Mouse (Mus musculus): ENCODE measurements around the gene Tfap2a. TPM values are rescaled to one million over a fixed set of nuclear protein-coding genes. Genes with fewer than 3 reads are reported as not detected.

Tfap2a gene
- total RNA-seq (2022), result 1 to 10 TPM in 1 of 4 experiments, under 1 TPM in 3; 0.58 to 1.1 (median 0.60) TPM

GRCm38 (mm10) chr13:40738196-40738880 lies at the start of gene Tfap2a:
Gene Tfap2a (minus strand): TSS chr13:40738376.
- DNase-seq (ENCODE audit: low spot score in 2 of 2), result no peak

- DNase-seq (ENCODE audit: low spot score in 2 of 2), result no peak
Observed at GRCm38 (mm10) chr13:40784202-40784771, 46.1 kb upstream of the Tfap2a start.

DNA sequence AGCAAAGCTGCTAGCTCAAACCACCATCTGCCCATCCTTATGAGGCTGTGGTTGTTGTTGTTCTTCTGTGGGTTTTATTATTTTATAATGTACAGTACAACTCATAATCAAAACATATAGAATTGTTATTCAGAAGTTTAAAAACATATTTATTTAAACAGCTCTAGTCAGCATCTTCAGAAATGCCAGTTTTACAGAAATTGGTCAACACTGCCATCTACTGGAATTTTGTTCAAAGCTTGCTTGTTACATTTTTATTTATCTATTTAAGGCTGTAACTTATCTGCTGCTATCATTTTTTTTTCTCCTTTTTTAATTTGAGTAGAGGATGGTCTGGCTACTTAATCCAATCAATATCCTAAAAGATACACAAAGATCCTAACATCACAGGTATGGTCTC lies 19.8 kb upstream of the Tfap2a start:
- no peak for DNase-seq (ENCODE audit: low spot score in 2 of 2)

DNA sequence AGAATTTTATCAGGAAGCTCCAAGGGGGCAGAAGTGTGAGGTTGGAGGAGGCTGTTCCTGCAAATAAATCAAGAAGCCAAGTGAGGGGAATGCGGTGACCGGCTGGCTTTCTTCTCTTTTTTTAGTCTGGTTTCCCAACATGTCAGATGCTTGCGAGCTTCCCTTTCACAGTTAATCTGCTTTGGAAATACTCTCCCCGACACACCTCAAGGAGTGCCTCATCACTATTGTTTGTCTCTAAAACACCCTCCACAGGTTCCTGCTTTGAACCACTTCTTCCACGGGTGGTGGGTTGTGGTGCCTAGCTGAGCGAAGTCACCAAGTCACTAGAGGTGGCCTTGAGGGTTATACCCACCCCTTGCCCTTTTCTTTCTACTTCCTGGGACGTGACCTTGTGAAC lies 18.2 kb upstream of the Tfap2a start:
- no peak for DNase-seq (ENCODE audit: low spot score in 2 of 2)

GRCm38 (mm10) chr13:40754091-40754490 lies 15.9 kb upstream of the Tfap2a start:
- no peak for DNase-seq (ENCODE audit: low spot score in 2 of 2)

- DNase-seq (ENCODE audit: low spot score in 2 of 2), result no peak
Observed at GRCm38 (mm10) chr13:40751889-40752288, 13.7 kb upstream of the Tfap2a start.

DNA sequence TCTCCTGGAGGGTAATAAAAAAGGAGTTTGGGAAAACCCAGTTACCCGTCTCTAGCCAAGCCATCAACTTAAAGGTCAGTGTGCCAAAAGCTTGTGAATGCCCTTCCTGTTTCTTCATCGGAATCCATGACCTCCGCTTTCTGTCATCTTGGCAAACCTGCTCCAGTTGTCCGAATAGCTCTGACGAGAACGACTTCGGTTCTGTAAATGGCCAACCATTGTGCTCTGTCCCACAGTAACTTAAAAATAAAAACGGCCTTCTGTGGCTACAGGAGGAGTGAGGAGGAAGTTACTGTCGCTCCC lies 11.4 kb upstream of the Tfap2a start:
- DNase-seq (ENCODE audit: low spot score in 2 of 2), result no peak

GRCm38 (mm10) chr13:40748785-40749602 lies 10.8 kb upstream of the Tfap2a start:
- no peak for DNase-seq (ENCODE audit: low spot score in 2 of 2)

DNA sequence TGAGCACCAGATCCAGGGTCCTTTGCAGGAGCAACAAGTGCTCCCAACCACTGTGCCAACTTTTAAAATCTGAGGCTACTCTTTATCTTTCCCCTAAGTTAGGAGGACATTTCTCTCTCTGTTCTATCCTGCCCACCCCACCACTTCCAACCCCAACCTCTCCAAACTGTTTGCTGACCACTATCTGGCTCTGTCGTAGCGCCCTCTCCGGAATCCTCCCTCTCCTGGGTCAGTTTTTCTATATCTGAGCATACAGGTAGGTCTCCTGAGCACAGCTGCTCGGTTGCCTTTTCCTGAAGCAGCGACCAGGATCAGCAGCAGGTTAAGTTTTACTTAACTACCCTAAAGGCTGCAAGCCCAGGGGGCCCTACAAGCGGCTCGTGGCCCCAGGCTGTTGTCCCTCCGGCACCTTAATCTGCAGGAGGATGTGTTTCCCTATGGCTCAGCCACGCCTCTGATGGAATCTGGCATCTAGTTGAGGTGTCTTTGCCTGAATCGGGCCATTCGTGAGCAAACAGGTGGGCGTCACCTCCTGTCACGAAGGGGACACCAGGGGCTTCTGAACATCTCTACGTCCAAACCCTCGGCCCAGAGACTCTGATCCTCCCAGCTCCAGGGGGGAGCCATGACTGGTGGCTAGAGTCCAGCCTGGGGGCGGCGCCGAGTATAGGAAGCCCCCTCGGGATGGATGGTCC lies 6.1 kb upstream of the Tfap2a start:
- no peak for DNase-seq (ENCODE audit: low spot score in 2 of 2)

DNA sequence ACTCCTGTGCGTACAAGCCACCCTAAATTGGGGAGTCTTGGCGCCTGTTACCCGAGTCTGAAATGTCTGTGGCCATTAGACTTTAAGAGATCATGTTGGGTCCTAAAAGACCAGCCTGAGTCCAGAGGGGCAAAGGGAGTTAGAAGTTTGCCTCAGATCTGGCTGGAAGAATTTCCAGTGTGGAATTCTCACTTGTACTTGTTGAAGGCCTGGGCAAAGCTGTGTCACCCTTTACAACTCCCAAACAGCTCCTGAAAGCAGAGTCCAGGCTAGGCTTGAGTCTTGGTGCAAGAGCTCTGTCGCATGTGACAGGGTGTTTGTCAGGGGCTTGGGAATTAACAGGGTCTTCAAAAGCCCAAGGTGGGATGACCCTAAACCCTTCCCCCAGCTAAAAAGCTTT lies 5.0 kb upstream of the Tfap2a start:
- no peak for DNase-seq (ENCODE audit: low spot score in 2 of 2)

DNA sequence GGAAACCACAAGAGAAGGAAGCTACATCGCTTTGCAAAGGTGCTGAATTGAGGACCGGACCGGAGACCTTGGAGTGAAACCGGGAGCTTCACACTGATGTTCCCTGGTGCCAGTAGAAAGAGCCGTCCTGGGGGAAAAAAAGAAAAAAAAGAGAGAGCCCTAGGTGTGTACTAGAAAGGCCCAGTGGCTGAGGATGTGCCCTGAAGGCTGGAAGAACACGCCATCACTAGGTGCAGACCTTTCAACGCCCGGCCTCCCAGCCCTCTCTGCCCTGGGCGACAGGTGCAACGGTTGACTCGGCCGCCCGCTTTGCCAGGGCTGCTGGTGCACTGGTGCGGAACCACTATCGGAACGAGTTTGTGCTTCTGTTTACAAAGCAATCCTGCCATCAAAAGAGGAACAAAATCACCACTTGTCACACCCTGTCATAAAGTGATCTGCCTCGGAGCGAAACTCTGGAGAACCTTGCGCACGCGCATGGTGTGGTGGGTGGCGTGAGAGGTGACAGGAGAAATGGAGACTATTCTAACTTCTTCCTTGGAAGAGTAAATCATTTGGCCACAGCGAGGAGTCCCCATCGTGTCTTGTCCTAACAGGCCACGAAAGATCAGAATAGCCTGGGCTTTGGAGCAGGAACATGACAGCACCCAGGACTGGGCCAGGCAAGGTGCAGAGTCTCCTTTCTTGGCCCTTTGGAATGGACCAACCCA lies 3.8 kb upstream of the Tfap2a start:
- no peak for DNase-seq (ENCODE audit: low spot score in 2 of 2)

GRCm38 (mm10) chr13:40741436-40741835 lies 3.3 kb upstream of the Tfap2a start:
- no peak for DNase-seq (ENCODE audit: low spot score in 2 of 2)

- no peak for DNase-seq (ENCODE audit: low spot score in 2 of 2)
Observed at GRCm38 (mm10) chr13:40740727-40741360, 2.7 kb upstream of the Tfap2a start.

GRCm38 (mm10) chr13:40739901-40740300 lies 1.7 kb upstream of the Tfap2a start:
- DNase-seq (ENCODE audit: low spot score in 2 of 2), result no peak

- DNase-seq (ENCODE audit: low spot score in 2 of 2), result no peak
Observed at GRCm38 (mm10) chr13:40739121-40739650, 1.0 kb upstream of the Tfap2a start.

GRCm38 (mm10) chr13:40737761-40738160 lies 415 bp downstream of the Tfap2a start:
- DNase-seq (ENCODE audit: low spot score in 2 of 2), result no peak

- DNase-seq (ENCODE audit: low spot score in 2 of 2), result no peak
Observed at GRCm38 (mm10) chr13:40737099-40737498, 1.1 kb downstream of the Tfap2a start.

GRCm38 (mm10) chr13:40736107-40736780 lies 1.9 kb downstream of the Tfap2a start:
- DNase-seq (ENCODE audit: low spot score in 2 of 2), result no peak

DNA sequence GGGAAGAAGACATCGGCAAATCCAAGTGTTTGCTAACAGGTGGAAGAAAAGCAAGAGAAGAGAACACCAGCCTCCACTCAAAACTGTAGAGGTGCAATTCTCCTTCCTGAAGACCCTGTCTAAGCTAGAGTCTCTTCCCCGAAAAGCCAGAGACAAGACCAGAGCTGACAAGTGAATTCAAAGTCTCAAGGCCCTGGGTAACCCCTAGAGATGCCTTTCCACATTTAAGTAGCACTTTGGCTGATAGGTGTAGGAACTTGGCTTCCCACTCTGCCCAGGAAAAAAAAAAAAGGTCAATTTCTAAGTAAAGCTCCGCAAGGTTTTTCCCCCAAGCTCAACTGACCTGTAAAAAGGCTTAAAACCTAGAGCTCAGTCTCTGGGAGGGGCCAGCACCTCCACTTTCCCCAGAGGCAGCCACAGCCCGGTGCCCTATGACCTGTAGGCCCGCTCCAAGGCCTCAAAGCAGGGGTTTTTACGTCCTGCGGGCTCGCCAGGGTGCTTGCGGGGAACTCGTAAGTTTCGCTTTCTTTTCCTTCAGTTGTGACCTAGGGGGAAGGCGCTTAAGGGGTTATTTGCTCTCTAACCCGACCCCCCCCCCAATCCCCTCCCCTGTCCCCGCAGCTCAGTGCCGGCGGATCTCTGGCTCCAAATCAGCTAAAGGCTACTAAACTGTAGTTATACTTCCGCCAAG lies 2.6 kb downstream of the Tfap2a start:
- no peak for DNase-seq (ENCODE audit: low spot score in 2 of 2)
